Mouse (Mus musculus) heart, adult 9 months (tissue): ENCODE data around the gene Ppbp.

Source experiments
- DNase-seq, 2 experiments: peaks; one replicate each; pipeline ENCODE4 v3.0.0; 2022; ENCODE audit warnings: low spot score in 2 of 2

The Ppbp gene

GRCm38 (mm10) chr5:90768218-90768617 lies at the start of gene Ppbp:
Ppbp (plus strand) TSS chr5:90768518.
- no peak for DNase-seq

GRCm38 (mm10) chr5:90722656-90723055 lies 45.7 kb upstream of the Ppbp start:
- no peak for DNase-seq

- DNase-seq, result no peak
These were observed 40.1 kb upstream of the Ppbp start for GRCm38 (mm10) chr5:90728254-90728653.

DNA sequence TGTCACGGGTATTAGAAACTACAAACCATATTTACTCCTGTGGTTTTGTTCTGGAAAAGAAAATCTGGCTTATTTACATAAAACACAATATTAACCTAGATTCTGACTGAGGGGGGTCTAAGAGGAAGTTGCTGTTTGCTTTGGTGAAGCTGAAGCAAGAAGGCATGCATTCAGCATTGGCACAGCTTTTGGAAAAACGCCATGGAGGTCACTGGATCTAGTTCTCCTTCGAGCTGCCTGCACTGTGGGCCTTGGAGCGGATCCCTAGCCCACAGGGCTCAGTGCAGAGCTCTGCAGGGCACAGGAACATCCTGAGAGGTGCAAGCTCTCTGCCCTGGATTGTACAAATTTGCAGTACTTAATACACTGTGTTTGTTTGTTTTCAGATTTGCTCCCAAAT lies 36.8 kb upstream of the Ppbp start:
- no peak for DNase-seq

DNA sequence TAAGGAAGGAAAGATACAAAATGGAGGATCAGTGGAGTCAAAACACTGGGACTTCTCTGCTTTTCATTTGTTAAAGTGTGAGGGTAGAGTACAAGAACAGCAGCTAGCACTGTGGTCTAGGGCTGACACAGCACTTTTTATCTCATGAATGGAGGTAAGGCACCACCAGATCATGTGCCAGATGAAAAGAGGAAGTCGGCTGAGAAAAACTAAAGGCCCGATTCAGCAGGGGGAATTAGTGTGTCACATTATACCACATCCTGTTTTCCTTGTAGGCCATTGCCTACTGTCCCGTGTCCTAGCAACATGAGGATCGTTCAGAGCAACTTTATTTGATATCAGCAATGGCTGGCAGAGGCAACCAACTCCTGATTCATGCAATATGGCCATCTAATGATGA lies 26.3 kb upstream of the Ppbp start:
- DNase-seq, result peak; percentile 42 to 55

DNA sequence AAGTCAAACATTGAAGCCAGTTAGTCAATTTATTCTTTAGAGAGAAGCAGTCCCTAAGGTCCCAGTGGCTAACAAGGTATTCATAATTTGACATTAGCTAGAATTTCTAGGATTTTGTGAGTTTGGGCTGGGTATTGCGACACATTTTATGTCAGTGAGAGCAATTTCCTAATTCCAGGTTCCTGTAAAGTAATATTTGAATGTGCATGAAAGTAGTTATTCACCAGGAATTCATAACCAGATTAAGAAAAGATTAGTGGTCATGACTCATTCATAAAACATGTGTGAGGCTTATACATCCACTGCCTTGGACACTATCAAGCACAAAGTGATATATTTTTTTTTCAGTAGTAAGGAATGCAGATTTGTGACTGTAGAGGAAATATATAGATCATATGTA lies 14.4 kb upstream of the Ppbp start:
- no peak for DNase-seq

- peak; percentile 54 to 66 for DNase-seq
These were observed 10.2 kb upstream of the Ppbp start for GRCm38 (mm10) chr5:90758020-90758605.

GRCm38 (mm10) chr5:90759077-90760065 lies 8.9 kb upstream of the Ppbp start, which contains the start of gene Cxcl5:
Cxcl5 (plus strand) TSS chr5:90759360.
- peak in 1 of 2 experiments; percentile 28 for DNase-seq

DNA sequence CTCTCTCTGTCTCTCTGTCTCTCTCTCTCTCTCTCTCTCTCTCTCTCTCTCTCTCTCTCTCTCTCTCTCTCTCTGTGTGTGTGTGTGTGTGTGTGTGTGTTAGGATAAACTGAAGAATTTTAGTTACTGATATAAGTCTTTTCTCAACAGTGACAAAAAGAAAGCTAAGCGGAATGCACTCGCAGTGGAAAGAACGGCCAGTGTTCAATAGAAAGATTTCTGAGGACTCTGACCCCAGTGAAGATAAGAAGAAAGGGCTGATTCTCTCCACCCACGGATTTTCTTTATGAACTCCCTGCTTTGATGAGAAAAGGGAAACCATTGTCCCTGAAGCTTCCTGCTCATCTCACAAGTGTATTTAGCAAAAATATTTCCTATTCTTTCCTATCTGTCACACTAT lies 8.0 kb upstream of the Ppbp start:
- no peak for DNase-seq

DNA sequence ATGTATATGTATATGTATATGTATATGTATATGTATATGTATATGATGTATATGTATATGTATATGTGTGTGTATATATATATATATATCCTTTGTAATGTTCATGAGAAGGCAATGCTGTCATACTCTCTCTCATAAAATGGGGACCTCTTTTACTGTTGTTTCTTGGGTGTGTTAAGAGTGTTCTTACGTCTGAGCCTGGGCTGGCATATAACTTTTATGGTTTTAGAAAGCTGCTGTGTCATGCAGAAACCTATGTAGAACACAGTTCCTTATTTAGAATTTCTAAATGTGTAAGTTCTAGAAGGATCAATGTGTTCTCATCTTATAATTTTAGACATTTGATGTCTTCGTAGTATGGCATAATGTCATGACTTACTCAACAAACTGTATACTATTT lies 7.5 kb upstream of the Ppbp start:
- no peak for DNase-seq

- DNase-seq, result no peak
These were observed 6.5 kb upstream of the Ppbp start for GRCm38 (mm10) chr5:90761834-90762233.

DNA sequence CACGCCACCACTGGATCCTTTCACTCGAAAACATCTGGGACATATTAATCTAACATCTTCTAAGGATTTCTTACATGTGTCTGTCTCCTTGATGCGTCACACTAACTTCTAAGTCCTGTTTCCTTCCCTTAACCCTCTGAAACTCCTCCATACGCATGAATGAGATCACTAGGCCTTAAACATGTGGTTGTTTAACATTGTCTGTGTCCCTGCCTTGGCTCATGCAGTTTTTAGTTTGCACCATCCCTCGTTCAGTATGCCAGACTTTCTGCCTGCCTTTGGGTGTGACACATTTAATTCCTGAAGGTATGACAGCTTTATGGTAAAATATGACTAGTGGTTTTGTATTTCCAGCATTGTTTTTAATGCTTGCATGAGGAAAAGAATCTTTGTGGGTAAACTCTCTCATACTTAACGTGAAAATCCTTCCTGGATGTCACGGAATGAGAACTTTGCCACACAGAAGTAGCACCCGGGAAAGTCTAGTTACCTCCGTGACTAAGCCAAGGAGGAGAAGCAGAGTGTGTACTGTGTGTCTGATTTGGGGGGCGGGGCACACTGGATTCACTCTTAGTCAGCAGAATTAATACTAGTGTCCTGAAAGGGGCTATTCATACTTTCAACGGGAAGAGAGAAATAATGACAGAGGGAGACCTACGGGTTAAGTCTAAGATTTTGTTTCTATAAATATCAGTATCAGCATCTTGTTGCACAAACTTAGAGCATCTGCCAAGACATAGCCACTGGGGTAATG lies 4.2 kb upstream of the Ppbp start:
- DNase-seq, result no peak

DNA sequence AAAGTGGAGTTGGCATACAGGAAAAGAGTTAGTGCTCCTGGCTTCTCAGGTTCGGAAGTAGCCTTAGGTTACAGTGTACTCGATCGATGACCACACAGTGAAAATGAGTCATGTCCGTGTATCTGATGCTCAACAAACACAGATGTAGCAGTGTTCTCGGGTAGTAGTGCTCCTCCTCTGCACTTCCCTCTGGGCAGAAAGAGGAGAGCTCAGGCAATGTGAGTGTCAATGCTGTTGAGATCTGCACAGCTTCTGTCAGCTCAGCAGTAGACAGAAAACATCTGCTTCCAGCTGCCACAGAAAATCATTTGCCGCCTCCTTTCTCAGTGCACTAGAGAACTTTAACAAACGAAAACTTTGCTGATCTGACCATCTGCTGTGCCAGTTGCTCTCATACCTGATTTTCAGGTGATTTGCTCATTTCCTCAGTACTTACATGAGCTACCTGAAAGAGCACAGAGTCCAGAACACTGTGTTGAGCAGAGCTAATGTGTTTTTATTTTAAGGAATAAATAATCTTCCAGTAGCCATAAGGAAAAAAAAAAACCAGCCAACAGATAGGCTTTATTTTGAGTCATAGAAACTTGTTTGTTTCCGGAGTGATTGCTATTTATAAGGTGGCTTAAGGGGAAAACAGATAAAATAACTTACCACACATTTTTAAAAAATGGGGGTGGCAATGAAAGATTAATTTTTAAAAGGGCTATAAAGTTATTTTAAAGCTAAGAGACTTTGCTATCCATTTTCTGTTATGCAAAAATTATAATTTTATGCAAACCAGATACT lies 2.3 kb upstream of the Ppbp start:
- no peak for DNase-seq

DNA sequence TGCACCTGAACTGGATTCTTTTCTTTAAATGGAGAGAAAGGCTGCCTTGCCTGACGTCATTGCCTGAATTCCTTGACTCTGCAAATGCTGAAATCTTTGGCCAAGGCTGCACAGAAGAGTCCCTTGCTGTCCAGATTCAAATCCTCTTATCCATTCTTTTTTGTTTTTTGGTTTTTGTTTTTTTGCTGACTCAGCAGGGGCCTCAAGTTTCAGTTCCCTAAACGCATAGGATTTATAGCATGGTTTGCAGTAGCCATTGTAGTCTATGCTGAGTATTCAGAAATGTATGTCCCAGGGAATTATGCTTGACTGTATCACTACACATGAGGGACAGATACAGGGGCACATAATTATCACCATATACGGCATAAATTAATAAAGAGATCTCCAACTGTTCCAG lies 3.1 kb downstream of the Ppbp start:
- no peak for DNase-seq

GRCm38 (mm10) chr5:90771880-90772653 lies 3.7 kb downstream of the Ppbp start, which contains the start of gene Pf4:
Pf4 (plus strand) TSS chr5:90772435.
- DNase-seq, result peak; percentile 76 to 80

DNA sequence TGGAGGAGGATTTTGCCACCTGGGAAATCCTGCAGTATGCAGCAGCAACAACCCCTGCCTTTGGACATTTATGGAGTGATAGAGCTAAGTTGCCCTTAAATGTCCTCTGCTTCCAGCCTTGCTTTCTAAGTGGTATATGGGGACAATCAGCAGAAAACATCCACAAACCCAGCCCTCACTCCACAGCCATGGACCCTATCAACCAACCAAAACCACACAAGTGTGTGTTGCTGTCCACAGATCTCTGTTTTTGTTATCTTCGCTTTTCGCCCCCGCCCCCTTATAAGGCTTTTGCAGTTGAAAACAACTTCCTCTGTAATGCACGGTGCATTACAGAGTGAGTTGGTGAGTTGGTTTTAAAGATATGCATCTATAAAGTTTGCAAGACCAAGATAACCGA lies 7.2 kb downstream of the Ppbp start:
- no peak for DNase-seq

DNA sequence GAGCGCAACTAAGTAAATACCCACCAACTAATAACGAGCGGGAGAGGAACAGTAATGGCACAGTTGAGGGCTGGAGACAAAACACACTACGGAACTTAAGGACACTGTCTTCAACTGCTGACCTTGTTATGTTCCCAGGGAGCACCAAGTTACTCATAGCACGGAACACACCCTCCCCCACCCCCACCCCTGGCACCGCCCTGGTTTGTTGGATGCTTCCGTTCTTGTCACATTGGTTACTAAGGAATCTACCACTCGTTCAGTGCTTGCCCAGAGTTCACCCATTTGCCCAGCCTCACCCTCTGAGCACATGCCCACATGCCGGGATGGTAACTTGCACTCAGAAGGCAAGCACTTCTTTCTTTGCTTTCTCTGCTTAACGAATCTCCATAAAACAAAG lies 9.3 kb downstream of the Ppbp start:
- DNase-seq, result no peak

- DNase-seq, result peak; percentile 58 to 62
These were observed 10.5 kb downstream of the Ppbp start for GRCm38 (mm10) chr5:90778856-90779255.

DNA sequence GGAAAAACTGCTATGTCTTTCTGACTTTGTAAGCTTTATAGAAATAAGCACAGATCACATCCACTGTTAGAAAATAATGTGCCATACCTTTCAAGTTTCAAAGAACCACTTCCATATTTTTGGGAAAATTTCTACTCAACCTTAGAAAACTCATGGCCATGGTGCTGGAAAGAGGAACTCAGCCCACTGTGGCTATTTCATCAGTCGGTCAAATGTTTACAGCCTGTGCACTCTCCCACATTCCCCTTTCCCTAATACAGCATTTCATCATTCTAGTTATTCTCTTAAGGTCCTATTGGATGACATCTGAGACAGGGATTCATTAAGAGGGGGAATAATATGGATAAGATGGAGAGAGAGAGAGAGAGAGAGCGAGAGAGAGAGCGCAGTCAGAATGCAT lies 15.4 kb downstream of the Ppbp start:
- DNase-seq, result no peak
